Mouse (Mus musculus) urinary bladder, postnatal 10 days (tissue): ENCODE results near the gene Trim7.
"Not testable (repeated sequence)": the region's sequence is repeated elsewhere in the genome, so short reads cannot be mapped to it uniquely, and the experiment has no call there.

Source experiments
- DNase-seq: peaks from one replicate; pipeline ENCODE4 v3.0.0; 2022; ENCODE audit warnings: low spot score

Trim7 gene

DNA sequence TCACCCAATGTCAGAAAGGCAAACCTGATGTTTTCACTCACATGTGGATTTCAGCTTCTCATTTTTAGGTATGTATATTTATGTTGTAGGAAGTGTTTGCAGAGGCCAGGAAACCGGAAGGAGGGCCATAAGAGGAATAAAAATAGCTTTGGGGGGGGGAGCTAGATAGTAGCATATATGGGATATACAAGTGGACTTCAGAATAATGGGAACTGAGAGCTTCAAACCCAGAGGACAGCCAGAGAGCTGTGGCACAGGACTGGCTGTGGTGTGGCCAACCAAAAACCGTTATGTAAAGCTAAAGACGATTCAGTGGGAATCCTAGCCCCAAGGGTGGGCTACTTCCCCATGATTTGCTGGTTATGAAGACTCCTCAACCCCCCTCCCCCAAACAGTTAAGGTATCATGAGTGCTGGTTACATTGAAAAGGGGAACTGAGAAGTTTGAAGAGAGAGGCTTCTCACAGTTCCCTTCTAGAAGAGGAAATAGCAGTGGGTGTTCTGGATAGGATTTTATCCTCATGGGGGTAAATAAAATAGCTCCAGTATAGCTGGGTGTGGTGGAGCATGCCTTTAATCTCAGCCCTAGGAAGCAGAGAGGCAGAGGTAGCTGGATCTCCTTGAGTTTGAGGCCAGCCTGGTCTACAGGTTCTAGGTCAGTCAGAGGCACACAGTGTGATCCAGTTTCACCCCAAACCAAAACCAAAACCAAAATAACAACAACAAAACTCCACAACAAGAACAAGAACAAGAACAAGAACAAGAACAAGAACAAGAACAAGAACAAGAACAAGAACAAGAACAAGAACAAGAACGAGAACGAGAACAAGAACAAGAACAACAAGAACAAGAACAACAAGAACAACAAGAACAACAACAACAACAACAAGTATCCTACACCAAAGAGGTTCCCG lies 75.0 kb downstream of the Trim7 start:
- not testable (repeated sequence) for DNase-seq

DNA sequence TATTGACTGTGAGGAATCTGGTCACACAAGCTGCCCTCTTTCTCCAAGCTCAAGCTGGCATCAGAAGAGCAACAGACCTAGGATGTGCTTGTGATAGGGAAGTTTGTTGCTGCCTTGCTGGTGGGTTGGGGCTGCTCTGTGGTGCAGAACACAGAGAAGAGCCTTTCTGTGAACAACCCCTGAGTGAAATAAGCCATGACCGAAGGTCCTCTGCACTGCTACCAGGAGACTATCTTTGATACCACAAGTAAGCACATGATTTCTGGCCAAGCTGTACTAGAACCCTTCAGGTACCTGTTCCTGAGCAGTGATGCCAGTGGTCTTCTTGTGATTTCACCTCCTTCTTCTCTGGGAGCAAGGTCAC lies 75.6 kb downstream of the Trim7 start:
- DNase-seq, result not testable (repeated sequence)
